Mouse (Mus musculus) small intestine, adult 2 months (tissue): Measurements from ENCODE around the gene Cpeb3.

Source experiments
- CTCF ChIP-seq: fragments of 200-500 bp; IDR thresholded peaks from 2 replicates; pipeline ENCODE4 v1.5.1; 2012; ENCODE audit warnings: low read depth, mild to moderate bottlenecking, control low read depth, inconsistent platforms, low read length, moderate library complexity, mixed read lengths; ENCODE audit not compliant: insufficient replicate concordance, insufficient read length; ENCODE audit errors: extremely low read depth
- POLR2A ChIP-seq: fragments of 200-500 bp; IDR thresholded peaks from 2 replicates; pipeline ENCODE4 v1.6.1; 2012; ENCODE audit warnings: low read depth, mild to moderate bottlenecking, control low read depth, inconsistent platforms, low read length, moderate library complexity

- TF ChIP-seq CTCF = no peak
- no peak for TF ChIP-seq POLR2A
Observed at GRCm38 (mm10) chr19:37188366-37188948, 19.9 kb downstream of the Cpeb3 start.
